Mouse (Mus musculus): ENCODE measurements around the gene Msi1. TPM values are rescaled to one million over a fixed set of nuclear protein-coding genes. Genes with fewer than 3 reads are reported as not detected.
"Not testable (repeated sequence)": the region's sequence is repeated elsewhere in the genome, so short reads cannot be mapped to it uniquely, and the experiment has no call there.

Gene Msi1
- polyA plus RNA-seq, 2 experiments = 15.5 to 40.6 TPM

- no peak overlapping the region for H3K9ac ChIP-seq (ENCODE audit: low read depth, low read length, severe bottlenecking)
- H3K4me2 ChIP-seq (replicated peaks; ENCODE audit: low read depth, low read length, severe bottlenecking) = no peak overlapping the region
- WGBS = 5% methylated on average over 2 of the region's 2 CpGs
- peak overlapping the region; percentile 86; the same call in 1 of the 2 replicates for H3K27ac ChIP-seq (replicated peaks; ENCODE audit: low read depth, low read length)
- TF ChIP-seq POLR2A (IDR thresholded peaks at IDR 0.05; ENCODE audit: borderline replicate concordance, extremely low read depth, insufficient read depth, insufficient read length) = no peak
- peaks cover 46% of the 10 kb centered on the region for H3K4me1 ChIP-seq (ENCODE audit: control insufficient read depth, insufficient read depth, low read length)
- no peak for DNase-seq (ENCODE audit: low spot score)
- H3K4me3 ChIP-seq (replicated peaks; ENCODE audit: low read length) = no peak overlapping the region
- ATAC-seq (ENCODE audit: low FRiP score, low read depth) = no peak
- H3K9me3 ChIP-seq (ENCODE audit: control insufficient read depth, low read length) = no peaks in the 10 kb centered on the region
- no peaks in the 10 kb centered on the region for H3K27me3 ChIP-seq (ENCODE audit: control insufficient read depth, insufficient read depth, low read length)
- H3K36me3 ChIP-seq (ENCODE audit: control insufficient read depth, insufficient read depth, low read length) = peaks cover 57% of the 10 kb centered on the region
These were observed 8.5 kb downstream of the Msi1 start for GRCm38 (mm10) chr5:115437945-115438315.

- Histone ChIP-seq H3K27ac (replicated peaks; ENCODE audit: low read depth, low read length) (no peak overlapping the region), H3K9me3 (ENCODE audit: control insufficient read depth, low read length) (no peaks in the 10 kb centered on the region), H3K4me2 (replicated peaks; ENCODE audit: low read depth, low read length, severe bottlenecking) (no peak overlapping the region), H3K4me1 (ENCODE audit: control insufficient read depth, insufficient read depth, low read length) (peaks cover 46% of the 10 kb centered on the region), H3K9ac (ENCODE audit: low read depth, low read length, severe bottlenecking) (no peak overlapping the region), H3K4me3 (replicated peaks; ENCODE audit: low read length) (no peak overlapping the region), H3K27me3 (ENCODE audit: control insufficient read depth, insufficient read depth, low read length) (no peaks in the 10 kb centered on the region), H3K36me3 (ENCODE audit: control insufficient read depth, insufficient read depth, low read length) (peaks cover 61% of the 10 kb centered on the region)
- DNase-seq (ENCODE audit: low spot score) (no peak), ATAC-seq (ENCODE audit: low FRiP score, low read depth) (no peak)
- no peak for TF ChIP-seq POLR2A (IDR thresholded peaks at IDR 0.05; ENCODE audit: borderline replicate concordance, extremely low read depth, insufficient read depth, insufficient read length)
- WGBS = 32% methylated on average over 7 of the region's 7 CpGs
These were observed 9.3 kb downstream of the Msi1 start for GRCm38 (mm10) chr5:115438667-115439066.

GRCm38 (mm10) chr5:115441205-115441849 is 11.9 kb downstream of the Msi1 start:
- ATAC-seq (ENCODE audit: low FRiP score, low read depth) = no peak; the same call in 1 of the 2 replicates

DNA sequence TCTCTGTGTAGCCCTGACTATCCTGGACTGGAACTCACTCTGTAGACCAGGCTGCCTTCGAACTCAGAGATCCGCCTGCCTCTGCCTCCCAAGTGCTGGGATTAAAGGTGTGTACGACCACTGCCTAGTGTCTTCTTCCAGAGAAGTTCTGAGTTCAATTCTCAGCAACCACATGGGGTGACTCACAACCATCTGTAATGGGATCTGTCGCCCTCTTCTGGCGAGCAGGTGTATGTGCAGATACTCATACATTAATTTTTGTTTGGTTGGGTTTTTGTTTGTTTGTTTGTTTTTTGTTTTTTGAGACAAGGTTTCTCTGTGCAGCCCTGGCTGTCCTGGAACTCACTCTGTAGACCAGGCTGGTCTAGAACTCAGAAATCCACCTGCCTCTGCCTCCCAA is 13.3 kb downstream of the Msi1 start:
- not testable (repeated sequence) for ATAC-seq (ENCODE audit: low FRiP score, low read depth); H3K9ac ChIP-seq (ENCODE audit: low read depth, low read length, severe bottlenecking); DNase-seq (ENCODE audit: low spot score); H3K27ac ChIP-seq (replicated peaks; ENCODE audit: low read depth, low read length); H3K9me3 ChIP-seq (ENCODE audit: control insufficient read depth, low read length); H3K4me3 ChIP-seq (replicated peaks; ENCODE audit: low read length); H3K4me2 ChIP-seq (replicated peaks; ENCODE audit: low read depth, low read length, severe bottlenecking); H3K4me1 ChIP-seq (ENCODE audit: control insufficient read depth, insufficient read depth, low read length); H3K27me3 ChIP-seq (ENCODE audit: control insufficient read depth, insufficient read depth, low read length)
- H3K36me3 ChIP-seq (ENCODE audit: control insufficient read depth, insufficient read depth, low read length) = peaks cover 88% of the 10 kb centered on the region
- 72% methylated on average over 5 of the region's 5 CpGs for WGBS

More at GRCm38 (mm10) chr5:115441205-115441849, 11.9 kb downstream of the Msi1 start:
- Histone ChIP-seq H3K4me3 (replicated peaks; ENCODE audit: low read length) (no peak overlapping the region), H3K4me2 (replicated peaks; ENCODE audit: low read depth, low read length, severe bottlenecking) (no peak overlapping the region), H3K4me1 (ENCODE audit: control insufficient read depth, insufficient read depth, low read length) (peaks cover 19% of the 10 kb centered on the region), H3K9ac (ENCODE audit: low read depth, low read length, severe bottlenecking) (no peak overlapping the region), H3K27me3 (ENCODE audit: control insufficient read depth, insufficient read depth, low read length) (no peaks in the 10 kb centered on the region), H3K9me3 (ENCODE audit: control insufficient read depth, low read length) (no peaks in the 10 kb centered on the region), H3K27ac (replicated peaks; ENCODE audit: low read depth, low read length) (no peak overlapping the region), H3K36me3 (ENCODE audit: control insufficient read depth, insufficient read depth, low read length) (peaks cover 74% of the 10 kb centered on the region)
- peak; percentile 90 for DNase-seq (ENCODE audit: low spot score)
- no peak for TF ChIP-seq POLR2A (IDR thresholded peaks at IDR 0.05; ENCODE audit: borderline replicate concordance, extremely low read depth, insufficient read depth, insufficient read length)
- 41% methylated on average over 14 of the region's 14 CpGs for WGBS

GRCm38 (mm10) chr5:115444130-115444529 is 14.7 kb downstream of the Msi1 start:
- Histone ChIP-seq H3K4me3 (replicated peaks; ENCODE audit: low read length) (no peak overlapping the region), H3K4me2 (replicated peaks; ENCODE audit: low read depth, low read length, severe bottlenecking) (no peak overlapping the region), H3K9me3 (ENCODE audit: control insufficient read depth, low read length) (no peaks in the 10 kb centered on the region), H3K9ac (ENCODE audit: low read depth, low read length, severe bottlenecking) (no peak overlapping the region), H3K27ac (replicated peaks; ENCODE audit: low read depth, low read length) (no peak overlapping the region), H3K36me3 (ENCODE audit: control insufficient read depth, insufficient read depth, low read length) (peaks cover 93% of the 10 kb centered on the region), H3K27me3 (ENCODE audit: control insufficient read depth, insufficient read depth, low read length) (no peaks in the 10 kb centered on the region), H3K4me1 (ENCODE audit: control insufficient read depth, insufficient read depth, low read length) (no peaks in the 10 kb centered on the region)
- WGBS = 93% methylated on average over 11 of the region's 11 CpGs
- TF ChIP-seq POLR2A (IDR thresholded peaks at IDR 0.05; ENCODE audit: borderline replicate concordance, extremely low read depth, insufficient read depth, insufficient read length) = no peak
- no peak for DNase-seq (ENCODE audit: low spot score)
- no peak for ATAC-seq (ENCODE audit: low FRiP score, low read depth)

Measured in limb, embryonic 14.5 days (tissue).